Mouse (Mus musculus): ENCODE results near the gene S100pbp.

Gene S100pbp

DNA sequence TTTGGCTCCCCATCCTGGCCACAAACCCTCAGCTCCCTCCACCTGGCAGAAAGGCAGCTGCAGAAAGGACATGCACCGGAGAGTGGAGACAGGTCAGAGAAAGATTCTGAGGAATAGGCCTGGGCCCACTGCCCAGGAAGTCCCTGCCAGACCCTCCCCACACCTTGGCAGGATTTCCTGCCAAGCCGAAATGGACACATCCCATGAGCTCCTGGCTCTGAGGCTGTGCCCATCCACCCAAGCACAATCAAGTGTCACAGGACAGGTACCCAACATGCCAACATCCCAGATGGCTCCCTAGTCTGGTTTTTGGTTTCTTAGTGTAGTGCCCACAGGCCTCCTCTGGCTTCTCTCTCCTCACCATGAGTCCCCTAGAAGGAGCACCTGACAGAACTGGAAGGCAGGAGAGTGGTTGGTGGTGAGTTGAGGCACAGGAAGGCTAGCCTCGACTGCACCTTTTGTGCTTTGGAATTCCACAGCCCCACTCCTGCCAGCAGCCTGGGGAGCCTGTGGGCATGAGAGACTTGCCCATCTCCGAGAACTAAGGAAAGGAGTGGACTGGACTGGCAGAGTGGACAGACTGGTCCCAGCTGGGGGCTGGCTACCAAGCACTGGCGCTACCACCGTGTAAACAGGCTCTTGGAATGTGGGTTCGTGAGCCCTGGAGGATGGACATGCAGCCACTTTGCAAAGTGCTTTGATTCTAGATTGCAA, 31.0 kb upstream of the S100pbp start:
- DNase-seq (ENCODE audit: low read depth) = no peak

DNA sequence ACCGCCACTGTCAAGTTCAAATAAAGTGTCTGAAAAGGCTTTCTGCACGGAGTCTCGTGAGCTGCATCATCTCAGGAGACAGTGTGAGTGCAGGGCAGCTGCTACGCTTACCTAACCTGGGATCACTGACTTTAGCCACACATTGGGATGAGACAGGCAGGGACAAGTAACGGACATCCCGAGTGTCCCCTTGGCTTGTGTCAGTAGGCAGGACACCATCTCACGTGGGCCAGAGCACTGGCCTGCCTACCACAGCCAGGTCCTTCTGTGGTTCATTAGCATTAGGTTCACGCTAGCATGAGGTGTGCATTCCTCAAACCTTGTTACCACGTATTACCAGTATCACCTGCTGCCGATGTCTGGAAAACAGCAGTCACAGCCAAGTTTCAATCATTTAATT, 29.7 kb upstream of the S100pbp start:
- DNase-seq (ENCODE audit: low read depth) = no peak

DNA sequence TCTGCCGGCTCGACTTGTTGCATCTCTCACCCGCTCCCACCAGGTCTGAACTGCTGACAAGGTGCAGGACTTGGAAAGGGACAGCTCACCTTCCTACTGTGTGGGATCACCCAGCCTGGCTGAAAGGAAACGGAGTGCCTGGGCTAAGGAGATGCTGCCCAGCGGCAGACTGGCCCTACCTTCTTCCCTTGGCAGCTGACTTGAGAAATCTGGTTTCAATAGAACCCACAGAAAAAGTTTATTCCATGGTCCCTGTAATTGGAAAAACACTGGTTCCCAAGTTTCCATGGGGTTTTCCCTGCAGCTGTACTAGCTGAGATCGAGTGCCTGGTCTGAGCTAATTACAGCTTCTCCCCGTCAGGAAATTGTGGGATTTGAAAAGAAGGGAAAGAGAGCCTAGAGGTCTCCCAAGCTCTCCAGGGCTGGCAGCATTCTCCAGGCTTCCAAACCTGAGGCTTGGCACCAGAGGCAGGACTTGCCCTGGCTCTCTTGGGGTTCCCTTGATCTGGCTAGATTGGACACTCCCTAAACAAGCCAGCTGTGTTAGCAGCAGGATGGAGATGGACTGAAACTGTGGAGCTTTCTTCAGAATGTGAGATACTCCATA, 29.1 kb upstream of the S100pbp start:
- no peak for DNase-seq (ENCODE audit: low read depth)

- peak; percentile 32 for DNase-seq (ENCODE audit: low read depth)
These were observed 23.0 kb upstream of the S100pbp start for GRCm38 (mm10) chr4:129212486-129212885.

DNA sequence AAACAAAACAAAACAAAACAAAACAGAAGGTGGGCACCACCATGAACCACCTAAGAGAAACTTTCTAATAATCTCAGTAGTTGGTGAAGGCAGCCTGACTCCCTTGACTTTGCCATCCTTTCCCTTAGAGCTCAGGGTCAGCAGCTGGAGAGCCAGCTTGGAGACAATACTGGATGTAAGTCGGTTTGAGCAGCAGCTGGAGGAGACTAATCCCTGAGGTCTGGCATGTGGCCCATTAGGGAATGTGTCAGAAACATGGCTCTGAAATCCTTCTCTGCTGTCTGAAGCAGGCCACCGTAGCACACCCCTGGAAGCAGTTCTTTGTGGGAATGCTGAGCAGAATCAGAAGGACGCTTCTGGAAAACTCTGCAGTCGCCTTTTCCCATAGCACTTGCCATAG, 21.9 kb upstream of the S100pbp start:
- no peak for DNase-seq (ENCODE audit: low read depth)

DNA sequence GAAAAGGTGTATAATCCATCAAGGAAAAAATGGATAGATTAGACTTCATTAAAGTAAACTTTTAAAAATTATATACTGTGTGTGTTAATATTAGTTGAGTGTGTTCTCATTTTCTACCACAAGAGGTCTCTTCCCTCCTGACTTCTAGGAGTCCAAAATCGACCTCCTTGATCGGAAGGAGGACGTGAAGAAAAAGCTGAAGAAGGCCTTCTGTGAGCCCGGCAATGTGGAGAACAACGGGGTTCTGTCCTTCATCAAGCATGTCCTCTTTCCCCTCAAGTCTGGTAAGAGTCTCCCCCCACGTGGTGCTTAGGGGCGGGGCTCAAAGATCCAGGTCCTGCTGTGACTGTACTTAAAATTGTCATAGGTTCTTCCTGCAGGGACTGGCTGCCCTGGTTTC, 20.0 kb upstream of the S100pbp start:
- DNase-seq (ENCODE audit: low read depth) = peak; percentile 37

- DNase-seq (ENCODE audit: low read depth) = no peak
These were observed 17.3 kb upstream of the S100pbp start for GRCm38 (mm10) chr4:129206792-129207191.

DNA sequence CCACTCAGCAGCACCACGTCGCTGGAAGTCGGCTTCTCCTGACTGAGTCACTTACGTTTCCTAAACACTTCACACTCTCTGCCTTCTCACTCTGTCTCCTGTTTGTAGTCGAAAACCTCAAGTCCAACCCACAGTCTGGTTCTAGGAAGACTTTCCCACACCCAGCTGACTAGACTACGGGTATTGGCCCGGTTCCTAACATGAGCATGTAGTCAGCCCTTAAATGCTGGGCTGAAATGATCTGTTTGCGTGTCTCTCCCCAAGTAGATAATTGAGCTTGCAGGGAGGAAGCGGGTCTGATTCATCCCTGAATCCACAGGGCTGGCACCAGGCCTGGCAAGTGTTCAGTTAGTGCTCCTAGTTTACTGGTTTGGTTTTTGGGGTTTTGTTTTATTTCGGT, 15.1 kb upstream of the S100pbp start:
- no peak for DNase-seq (ENCODE audit: low read depth)

GRCm38 (mm10) chr4:129197514-129197913, 8.0 kb upstream of the S100pbp start:
- DNase-seq (ENCODE audit: low read depth) = no peak

- no peak for DNase-seq (ENCODE audit: low read depth)
These were observed 4.8 kb upstream of the S100pbp start for GRCm38 (mm10) chr4:129194280-129194679.

DNA sequence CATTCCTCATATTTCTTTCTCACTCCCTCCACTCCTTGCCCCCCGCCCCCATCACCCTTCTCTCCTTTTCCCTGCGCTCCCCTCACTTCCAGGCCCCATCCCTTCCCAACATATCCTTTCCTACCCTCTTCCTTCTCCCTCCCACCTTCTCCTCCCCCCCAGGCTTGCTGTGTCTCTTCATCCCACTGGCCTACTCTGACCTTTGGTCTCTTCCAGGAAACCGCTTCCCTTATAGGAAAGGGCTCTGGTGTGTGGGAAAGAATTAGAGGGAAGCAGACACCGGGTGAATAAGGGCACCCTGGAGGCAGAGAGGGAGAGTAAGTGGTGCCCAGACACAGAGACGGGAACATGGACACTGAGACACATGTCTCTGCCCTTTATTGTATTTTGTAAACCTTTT, 2.2 kb upstream of the S100pbp start:
- no peak for DNase-seq (ENCODE audit: low read depth)

DNA sequence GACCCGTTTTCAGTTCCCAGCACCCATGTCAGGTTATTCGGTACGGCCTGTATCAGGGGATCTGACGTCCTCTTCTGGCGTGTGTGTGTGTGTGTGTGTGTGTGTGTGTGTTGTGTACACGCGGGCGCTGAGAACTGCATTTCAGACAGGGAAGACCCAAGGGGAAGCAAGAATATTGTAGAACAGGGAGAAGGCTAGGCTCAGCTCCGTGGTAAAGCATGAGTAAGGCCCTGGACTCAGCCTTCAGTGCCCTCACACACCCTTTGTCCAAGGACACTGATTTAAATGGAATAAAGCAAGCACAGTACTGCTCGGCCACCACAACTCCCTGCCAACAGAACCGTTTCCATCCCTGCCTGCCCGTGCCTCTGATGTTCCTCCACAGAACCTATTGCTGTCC, 1.0 kb upstream of the S100pbp start:
- peak; percentile 16 for DNase-seq (ENCODE audit: low read depth)

DNA sequence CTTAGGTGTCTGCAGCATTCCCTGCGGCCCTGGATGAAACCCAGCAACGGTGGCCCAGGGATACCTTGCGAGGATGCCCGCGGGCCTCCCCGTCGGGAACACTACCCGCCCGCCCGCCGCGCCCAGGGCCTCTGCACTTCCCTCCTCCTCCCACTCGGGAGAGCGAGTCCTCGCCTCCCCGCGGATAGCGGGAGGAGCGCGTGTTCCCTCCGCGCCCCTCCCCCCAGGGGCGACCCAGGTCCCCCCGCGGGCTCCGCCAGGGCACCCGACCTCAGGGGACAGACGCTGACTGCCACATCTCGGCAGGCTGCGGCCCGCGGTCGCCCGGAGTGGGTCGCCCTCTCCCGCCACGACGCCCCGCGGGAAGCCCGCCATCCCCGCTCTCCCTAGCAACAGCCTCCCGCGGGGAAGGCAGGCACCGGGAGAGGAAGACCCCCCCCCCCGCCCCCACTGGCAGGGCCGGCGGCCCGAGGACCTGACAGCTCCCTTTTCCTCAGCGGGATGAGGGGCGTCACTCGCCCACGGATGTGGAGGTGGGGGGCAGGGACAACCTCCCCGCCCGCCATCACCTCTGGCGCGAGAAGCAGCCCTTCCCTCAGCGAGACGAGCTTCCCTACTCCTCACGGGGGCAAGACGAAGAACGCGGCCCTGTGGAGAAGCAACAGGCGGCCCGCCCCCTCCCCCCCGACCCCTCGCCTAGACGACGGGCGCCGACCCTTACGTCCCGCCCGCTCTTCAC, 555 bp downstream of the S100pbp start:
- peak; percentile 61 for DNase-seq (ENCODE audit: low read depth)

GRCm38 (mm10) chr4:129188041-129188659, 1.4 kb downstream of the S100pbp start:
- DNase-seq (ENCODE audit: low read depth) = peak; percentile 13

GRCm38 (mm10) chr4:129179560-129179959, 10.0 kb downstream of the S100pbp start:
- DNase-seq (ENCODE audit: low read depth) = peak; percentile 37

GRCm38 (mm10) chr4:129172529-129172928, 17.0 kb downstream of the S100pbp start:
- DNase-seq (ENCODE audit: low read depth) = no peak

DNA sequence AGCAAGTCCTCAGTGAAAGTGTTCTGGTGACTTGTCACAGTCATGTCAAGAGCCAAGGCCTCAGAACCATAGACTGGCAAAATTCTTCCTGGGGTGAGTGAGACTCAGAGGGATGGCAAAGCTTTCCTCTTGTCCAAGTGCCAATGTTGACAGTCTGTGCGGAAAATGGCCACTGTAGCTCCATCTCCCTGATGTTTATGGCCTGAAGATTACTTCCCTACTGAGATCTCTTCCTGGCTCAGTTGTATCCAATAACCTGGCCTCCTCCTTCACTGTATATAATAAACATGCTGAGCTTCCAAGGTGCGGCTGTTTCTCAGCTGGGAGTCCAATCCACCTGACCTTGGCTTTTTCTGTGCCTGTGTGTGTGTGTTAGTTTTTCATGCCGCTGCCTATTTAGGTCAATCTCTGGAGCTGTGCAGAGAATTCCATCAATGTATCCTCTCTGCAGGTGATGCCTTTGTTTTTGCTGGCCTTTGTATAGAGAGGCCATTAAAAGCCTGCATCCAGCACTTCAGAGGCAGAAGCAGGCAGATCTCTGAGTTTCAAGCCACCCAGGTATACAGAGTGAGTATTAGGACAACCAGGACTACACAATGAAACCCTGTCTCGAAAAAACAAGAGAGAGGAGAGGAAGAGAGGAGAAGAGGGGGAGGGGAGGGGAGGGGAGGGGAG, 27.8 kb downstream of the S100pbp start:
- DNase-seq (ENCODE audit: low read depth) = no peak

- DNase-seq (ENCODE audit: low read depth) = no peak
These were observed 28.5 kb downstream of the S100pbp start for GRCm38 (mm10) chr4:129161076-129161475.

DNA sequence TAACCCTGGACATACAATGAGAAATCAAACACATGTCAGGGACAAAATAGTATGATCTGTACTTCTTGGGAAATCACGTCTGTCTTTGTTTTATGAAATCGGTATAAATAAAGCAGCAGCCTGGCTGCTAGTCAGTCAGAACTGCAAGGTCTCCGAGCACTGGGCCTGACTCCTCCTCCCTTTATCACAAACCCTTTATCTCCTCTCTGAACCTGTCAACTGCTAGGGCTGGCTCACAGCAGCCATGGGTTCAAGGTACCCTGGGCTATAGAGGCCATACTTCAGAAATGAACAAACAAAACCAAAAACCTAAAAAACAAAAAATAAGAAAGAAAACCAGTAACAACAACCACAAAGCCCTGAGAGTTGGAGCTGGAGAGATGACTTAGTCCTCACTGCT, 31.0 kb downstream of the S100pbp start:
- DNase-seq (ENCODE audit: low read depth) = no peak

DNA sequence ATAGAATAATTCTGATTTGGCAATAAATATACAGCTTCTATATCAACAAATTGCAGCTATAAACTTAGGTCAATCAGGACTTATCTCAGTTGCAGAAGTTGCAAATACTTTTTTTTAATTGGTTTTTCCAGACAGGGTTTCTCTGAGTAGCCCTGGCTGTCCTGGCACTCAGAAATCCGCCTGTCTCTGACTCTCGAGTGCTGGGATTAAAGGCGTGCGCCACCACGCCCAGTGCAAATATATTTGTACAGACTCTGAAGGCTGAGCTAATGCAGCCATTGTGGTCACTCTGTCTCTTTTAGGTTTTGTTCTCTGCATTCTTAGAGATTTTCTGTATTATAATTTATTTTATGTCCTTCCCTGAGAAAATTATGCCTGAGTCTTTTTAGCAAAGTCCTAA, 32.0 kb downstream of the S100pbp start:
- no peak for DNase-seq (ENCODE audit: low read depth)

DNA sequence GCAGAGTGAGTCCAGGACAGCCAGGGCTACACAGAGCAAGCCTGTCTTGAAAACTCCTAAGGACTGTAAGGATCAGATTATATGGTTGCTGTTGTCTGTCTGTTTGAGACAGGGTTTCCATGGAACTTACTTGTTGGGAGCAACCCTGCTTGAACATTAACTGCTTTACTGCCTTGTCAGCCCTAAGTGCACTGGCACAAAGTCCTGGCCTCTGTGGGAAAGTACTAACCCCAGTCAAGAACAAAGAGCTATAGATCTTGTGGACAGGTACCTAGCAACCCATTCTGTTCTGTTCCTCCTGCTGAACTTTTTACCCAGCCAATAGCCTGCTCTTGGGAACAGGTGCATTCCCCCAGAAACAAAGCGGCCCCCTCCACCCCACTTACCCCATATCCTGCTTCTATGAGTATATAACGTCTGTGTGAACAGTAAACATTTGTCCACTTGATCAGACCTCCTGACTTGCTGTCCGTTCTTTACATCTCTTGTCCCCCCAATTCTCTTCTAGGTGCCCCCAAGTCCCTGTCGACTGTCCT, 38.2 kb downstream of the S100pbp start:
- DNase-seq (ENCODE audit: low read depth) = no peak

GRCm38 (mm10) chr4:129149321-129149720, 40.2 kb downstream of the S100pbp start:
- no peak for DNase-seq (ENCODE audit: low read depth)
